Mouse (Mus musculus): Measurements from ENCODE around the gene Commd8. TPM values are rescaled to one million over a fixed set of nuclear protein-coding genes. Genes with fewer than 3 reads are reported as not detected.

Gene Commd8
- 100 to 1,000 TPM; 105 to 113 TPM for total RNA-seq (2021)
- long read RNA-seq, experiment 1, transcript Commd8-201 (5 exons, 3,895 nt), result major isoform, 20 of 42 reads
- long read RNA-seq, experiment 1, partial matches to known transcripts, result 14 of 42 reads
- long read RNA-seq, experiment 1, other reads (novel, unspliced or antisense), result 6 of 42 reads
- long read RNA-seq, experiment 2, transcript Commd8-201 (5 exons, 3,895 nt), result major isoform, 38 of 66 reads
- long read RNA-seq, experiment 2, partial matches to known transcripts, result 9 of 66 reads
- long read RNA-seq, experiment 2, other reads (novel, unspliced or antisense), result 16 of 66 reads

DNA sequence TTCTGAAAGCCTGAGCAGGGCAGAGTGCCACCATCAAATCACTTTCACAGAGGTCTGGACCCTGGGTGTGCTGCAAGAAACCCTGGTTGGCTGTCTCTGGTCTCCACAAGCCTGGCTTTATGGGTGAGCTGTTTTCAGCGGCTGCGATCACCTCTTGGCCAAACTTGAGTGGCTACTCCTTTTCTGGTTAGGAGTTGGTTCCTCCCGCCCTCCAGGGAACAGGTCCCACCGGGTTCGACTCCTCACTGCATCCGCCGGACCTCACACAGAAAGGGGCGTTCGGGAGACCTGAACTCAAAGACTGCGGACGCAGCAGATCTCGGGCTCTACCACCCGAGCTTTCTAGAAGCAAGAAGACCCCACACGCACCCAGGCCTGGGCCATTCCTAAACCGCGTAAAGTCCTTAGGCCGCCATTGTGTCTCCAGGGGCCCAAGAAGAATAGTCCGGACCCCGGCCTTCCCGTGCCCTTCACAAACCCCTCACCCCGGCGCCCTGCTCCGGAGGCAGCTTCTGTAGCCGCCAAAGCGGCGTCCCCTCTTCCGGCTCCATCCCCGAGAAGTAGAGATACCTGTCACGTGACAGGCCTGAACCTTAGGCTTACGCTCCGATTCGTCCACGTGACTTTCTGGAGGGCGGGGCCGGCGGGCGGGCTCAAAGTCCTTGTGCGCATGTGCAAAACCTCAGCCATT lies at the start of gene Commd8:
Gene Commd8 (minus strand): TSS at position 596 of the 691 bp plus-strand sequence.
- no peak for TF ChIP-seq CTCF (conservative IDR thresholded peaks at IDR 0.05)
- H3K4me3 ChIP-seq, result peak within 1 kb of the TSS; percentile 96
- peak within 1 kb of the TSS; percentile 98 for H3K27ac ChIP-seq
- peak; percentile 95 to 96 for DNase-seq (ENCODE audit: low spot score in 2 of 2)

DNA sequence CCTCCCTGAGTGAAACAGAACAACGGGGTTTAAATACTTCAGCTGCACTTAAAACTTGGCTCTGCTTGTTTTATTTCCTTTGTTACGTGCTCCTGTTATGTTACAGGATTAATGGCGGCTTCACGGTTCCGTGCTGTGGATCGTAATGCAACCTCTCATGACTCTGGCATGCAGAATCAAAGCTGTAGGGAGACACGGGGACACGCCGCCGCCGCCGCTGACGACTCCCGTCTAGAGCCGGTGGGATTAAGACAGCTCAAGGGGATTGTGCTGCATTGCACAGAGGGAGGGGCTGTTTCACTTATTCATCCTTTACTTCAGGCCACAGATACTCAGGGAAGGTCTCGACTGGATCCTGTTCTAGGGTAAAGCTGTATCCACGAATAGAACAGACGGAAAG lies 43.8 kb upstream of the Commd8 start:
- no peak for DNase-seq (ENCODE audit: low spot score in 2 of 2)
- Histone ChIP-seq H3K4me3 (no peak overlapping the region), H3K27ac (no peak overlapping the region)
- no peak for TF ChIP-seq CTCF (conservative IDR thresholded peaks at IDR 0.05)

DNA sequence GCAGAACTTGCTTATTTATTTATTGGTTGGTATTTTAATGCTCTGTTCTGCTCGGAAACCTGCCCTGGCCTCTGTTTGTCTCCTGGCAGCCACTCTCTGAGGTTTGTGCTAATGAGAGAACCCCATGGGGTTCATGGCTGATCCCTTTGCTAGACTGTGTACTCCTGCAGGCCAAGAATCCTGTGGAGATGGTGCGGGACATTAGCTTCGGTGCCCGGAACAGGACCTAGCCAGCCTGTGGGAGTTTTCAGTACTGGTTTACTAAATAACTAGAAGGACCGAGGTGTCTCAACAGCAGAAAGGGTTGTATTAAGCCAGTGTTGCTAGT lies 42.8 kb upstream of the Commd8 start:
- no peak for TF ChIP-seq CTCF (conservative IDR thresholded peaks at IDR 0.05)
- Histone ChIP-seq H3K4me3 (no peak overlapping the region), H3K27ac (no peak overlapping the region)
- DNase-seq (ENCODE audit: low spot score in 2 of 2), result no peak

DNA sequence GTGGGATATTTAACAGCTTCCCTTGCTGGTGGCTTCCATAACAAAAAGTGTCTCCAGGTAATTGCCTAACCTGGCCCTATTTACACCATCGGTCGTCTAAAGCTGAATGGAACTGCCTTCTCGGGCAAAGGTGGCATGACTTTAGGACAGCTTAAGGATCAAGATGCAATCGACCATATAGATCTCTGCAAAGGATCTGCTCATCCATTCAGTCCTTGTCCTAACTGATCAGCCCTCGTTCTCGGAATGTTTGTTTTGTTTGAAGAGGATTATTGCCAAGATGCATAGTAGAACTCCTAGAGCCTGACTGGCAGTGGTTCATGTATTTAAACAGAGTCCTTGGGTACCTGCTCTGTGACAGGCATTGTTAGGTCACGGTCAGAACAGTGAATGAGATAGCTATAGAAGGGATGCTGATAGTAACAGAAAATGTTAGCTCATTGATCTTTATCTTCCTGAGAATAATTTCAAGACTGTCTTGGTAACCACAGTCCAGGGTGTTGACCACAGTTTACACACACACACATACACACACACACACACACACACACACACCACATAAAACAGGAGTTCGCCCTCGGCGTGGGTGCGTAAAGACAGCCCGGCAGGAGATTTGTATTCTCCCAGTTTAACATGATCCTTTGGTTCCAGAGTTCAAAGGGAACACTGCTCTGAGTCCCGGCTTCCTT lies 42.3 kb upstream of the Commd8 start:
- no peak for DNase-seq (ENCODE audit: low spot score in 2 of 2)
- H3K4me3 ChIP-seq, result no peak overlapping the region
- TF ChIP-seq CTCF (conservative IDR thresholded peaks at IDR 0.05), result no peak
- no peak overlapping the region for H3K27ac ChIP-seq

DNA sequence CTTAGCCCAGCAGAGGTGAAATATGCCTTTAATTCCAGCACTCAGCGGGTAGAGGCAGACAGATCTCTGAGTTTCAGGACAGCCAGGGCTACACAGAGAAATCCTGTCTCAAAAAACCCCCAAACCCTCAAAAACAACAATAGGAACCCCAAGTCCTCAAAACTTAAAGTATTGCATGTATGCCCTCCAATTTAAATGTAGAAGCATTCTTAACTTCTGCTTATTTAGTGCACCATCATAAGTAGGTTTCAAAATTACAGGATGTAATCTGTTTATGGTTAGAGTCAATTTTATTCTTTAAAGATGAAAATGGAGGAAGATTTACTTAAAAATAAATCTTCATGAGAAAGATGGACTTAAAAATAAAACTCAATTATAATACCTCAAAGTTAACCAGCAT lies 40.5 kb upstream of the Commd8 start:
- H3K4me3 ChIP-seq, result no peak overlapping the region
- no peak for TF ChIP-seq CTCF (conservative IDR thresholded peaks at IDR 0.05)
- no peak for DNase-seq (ENCODE audit: low spot score in 2 of 2)
- no peak overlapping the region for H3K27ac ChIP-seq

DNA sequence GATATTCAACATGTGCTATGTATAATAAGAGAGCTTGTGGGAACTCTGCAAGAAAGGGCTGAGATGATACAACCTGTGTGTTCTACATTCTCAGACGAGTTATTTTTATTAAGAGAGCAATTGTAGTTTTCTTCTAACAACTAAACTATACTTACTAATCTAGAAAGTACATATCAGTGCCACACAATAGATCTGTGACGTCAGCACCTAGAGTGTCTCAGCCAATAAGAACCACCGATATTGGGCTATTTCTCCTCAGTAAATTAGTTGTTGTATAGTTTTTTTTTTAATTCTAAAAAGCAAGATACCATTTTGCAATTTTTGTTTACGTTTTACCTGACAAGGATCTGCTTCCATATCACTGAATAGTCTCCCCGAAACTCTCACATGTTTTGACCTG lies 37.3 kb upstream of the Commd8 start:
- no peak overlapping the region for H3K4me3 ChIP-seq
- TF ChIP-seq CTCF (conservative IDR thresholded peaks at IDR 0.05), result no peak

DNA sequence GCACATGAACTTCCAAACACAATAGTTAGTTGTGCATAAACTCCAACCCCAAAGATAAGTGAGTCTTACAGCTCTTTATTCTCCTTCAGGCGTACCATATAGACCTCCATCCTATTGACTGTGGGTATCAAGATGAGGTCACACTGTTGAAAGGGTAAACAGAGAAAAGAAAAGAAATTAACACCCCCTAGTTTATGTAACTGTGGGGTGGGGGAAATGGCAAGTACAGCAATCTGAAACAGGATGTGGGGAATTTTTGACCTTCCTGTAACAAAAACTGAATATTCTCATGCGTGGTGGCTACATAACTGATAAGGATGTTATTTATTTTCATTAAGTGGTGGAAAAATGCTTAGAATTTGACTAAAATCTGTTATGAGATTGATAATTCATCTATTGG lies 36.5 kb upstream of the Commd8 start:
- no peak for DNase-seq (ENCODE audit: low spot score in 2 of 2)
- H3K4me3 ChIP-seq, result peak overlapping the region; percentile 78; the same call in 1 of the 2 replicates
- TF ChIP-seq CTCF (conservative IDR thresholded peaks at IDR 0.05), result no peak
- no peak overlapping the region for H3K27ac ChIP-seq

More for the DNA sequence above, 37.3 kb upstream of the Commd8 start:
- no peak for DNase-seq (ENCODE audit: low spot score in 2 of 2)
- H3K27ac ChIP-seq, result no peak overlapping the region

DNA sequence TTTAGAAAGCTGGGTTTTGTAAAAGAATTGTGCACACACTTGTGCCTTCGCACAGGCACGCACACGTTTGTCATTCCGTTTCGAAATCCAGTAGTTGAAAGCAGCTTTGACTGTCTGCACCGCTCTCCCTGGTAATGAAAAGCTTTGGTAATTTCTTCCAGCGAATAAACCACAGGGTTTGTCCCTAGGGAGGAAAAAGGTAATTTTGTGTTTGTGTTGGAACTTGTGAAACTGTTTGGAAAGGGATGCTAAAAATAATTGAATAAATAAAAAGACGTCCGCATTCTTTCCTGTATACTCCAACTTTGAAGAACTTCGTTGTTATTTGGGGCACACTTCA lies 35.7 kb upstream of the Commd8 start:
- no peak for TF ChIP-seq CTCF (conservative IDR thresholded peaks at IDR 0.05)
- peak overlapping the region; percentile 78 for H3K4me3 ChIP-seq
- no peak for DNase-seq (ENCODE audit: low spot score in 2 of 2)
- H3K27ac ChIP-seq, result peak overlapping the region; percentile 69

DNA sequence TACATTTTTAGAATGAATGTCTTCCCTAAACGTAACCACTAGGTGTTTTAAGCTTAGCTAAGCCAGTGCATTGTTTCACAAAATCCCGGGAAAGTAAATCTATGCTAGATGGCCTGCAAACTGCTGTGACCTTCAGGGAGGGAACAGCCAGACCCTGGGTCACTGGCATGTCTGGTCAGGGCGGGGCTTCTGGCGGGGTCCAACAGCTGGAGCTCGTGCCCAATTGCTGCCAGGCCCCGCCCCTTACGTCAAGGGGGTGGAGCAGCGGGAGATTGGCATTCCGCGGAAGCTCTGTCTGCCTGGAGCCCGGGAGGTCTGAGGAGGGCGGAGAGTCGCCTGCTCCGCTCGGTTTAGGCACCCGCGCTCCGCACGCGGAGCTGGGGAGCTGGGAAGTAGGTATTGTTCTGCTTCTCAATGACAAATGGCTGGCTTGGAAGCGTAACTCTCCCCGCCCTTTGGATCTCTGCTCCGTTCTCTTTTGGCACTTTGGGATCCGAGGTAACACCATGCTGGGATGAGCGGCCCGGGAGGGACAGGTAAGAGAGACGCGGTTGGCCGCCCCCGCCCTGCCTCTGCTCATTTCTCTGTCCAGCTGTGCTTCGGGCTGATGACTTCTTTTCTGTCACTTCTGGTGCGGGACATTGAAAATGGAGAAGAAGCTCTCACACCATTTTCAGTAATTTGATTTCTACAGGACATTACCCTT lies 35.2 kb upstream of the Commd8 start:
- Histone ChIP-seq H3K4me3 (peak overlapping the region; percentile 78), H3K27ac (peak overlapping the region; percentile 69)
- TF ChIP-seq CTCF (conservative IDR thresholded peaks at IDR 0.05), result peak; percentile 65
- DNase-seq (ENCODE audit: low spot score in 2 of 2), result peak; percentile 82 to 87

DNA sequence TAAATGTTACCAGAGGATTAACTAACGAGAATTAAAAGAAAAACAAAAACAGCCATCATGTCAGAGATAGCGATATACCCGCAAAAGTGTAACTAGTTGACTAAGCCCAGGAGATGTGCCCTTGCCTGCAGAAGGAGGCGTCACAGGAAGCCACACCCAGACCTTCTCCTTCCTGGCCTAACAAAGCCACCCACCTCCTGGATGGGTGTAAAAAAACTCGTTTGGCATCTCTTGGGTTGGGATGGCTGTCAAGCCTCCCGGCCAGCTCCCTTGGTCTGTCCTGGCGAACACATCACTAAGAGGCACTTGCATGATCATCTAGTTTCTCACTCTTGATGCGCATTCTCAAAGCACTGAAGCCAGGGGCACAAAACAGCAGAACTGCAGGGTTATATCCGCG lies 34.0 kb upstream of the Commd8 start:
- peak overlapping the region; percentile 25 for H3K4me3 ChIP-seq
- no peak for TF ChIP-seq CTCF (conservative IDR thresholded peaks at IDR 0.05)
- no peak for DNase-seq (ENCODE audit: low spot score in 2 of 2)
- peak overlapping the region; percentile 18; the same call in 1 of the 2 replicates for H3K27ac ChIP-seq

DNA sequence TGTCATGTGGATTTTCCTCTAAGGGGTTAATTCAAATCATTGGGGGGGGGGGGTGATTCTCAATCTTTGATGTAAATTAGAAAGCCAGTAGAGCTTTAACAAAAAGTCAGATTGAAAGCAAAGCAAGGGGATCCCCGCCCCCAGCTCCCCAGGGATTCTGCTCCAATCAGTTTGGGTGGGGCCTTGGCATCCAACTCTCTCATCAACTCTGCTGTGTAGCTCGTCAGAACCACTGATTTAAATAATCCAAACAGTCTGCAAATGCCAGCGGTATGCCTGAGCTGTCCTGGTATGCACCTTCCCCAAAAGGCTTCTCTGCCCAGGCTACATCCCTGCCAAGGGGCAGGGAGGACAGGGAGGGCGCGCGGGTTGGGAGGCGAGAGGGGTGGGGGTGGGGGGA lies 33.6 kb upstream of the Commd8 start:
- Histone ChIP-seq H3K27ac (peak overlapping the region; percentile 18; the same call in 1 of the 2 replicates), H3K4me3 (peak overlapping the region; percentile 25)
- no peak for TF ChIP-seq CTCF (conservative IDR thresholded peaks at IDR 0.05)
- no peak for DNase-seq (ENCODE audit: low spot score in 2 of 2)

DNA sequence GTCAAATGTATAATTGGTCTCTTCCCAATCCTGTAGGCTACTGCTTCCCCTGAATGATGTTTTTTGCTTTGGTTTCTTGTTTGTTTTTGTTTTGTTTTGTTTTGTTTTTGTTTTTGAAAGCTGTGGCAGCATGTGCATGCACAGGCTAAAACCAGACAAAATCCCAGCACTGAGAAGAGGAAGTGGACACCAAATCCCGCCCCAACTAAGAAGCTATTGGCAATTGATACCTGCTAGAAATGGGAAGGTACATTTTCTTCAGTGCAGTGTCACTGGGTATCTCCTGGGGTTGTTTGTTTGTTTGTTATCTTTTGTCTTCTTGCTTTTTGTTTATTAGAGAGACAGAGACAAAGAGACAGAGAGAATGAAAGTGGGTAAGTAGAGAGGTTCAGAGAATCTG lies 27.5 kb upstream of the Commd8 start:
- no peak overlapping the region for H3K27ac ChIP-seq
- no peak for TF ChIP-seq CTCF (conservative IDR thresholded peaks at IDR 0.05)
- no peak for DNase-seq (ENCODE audit: low spot score in 2 of 2)
- H3K4me3 ChIP-seq, result no peak overlapping the region

DNA sequence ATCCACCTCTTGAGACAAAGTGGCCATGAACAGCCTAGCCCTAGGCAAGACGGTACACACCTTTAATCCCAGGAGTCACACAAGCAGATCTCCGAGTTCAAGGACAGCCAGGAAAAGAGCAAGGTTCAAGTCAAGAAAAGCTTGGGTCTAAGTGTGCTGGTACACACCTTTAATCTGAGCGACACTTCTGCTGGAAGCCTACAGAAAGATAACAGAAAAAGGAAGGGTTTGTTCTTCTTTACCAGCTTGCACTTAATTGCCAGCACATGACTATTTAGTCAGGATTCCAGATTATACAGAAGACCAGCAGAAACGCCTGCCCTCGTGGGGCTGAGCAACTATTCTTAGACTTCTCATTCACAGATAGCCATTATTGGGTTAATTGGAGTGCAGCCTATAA lies 23.9 kb upstream of the Commd8 start:
- no peak for DNase-seq (ENCODE audit: low spot score in 2 of 2)
- no peak overlapping the region for H3K27ac ChIP-seq
- H3K4me3 ChIP-seq, result no peak overlapping the region
- TF ChIP-seq CTCF (conservative IDR thresholded peaks at IDR 0.05), result no peak
